Mouse (Mus musculus) right cerebral cortex, adult 2 months (tissue): ENCODE measurements around the gene Npb.
"Not testable (repeated sequence)": the region's sequence is repeated elsewhere in the genome, so short reads cannot be mapped to it uniquely, and the experiment has no call there.

ENCODE experiments used
- DNase-seq, 2 experiments: peaks; one replicate each; pipeline ENCODE4 v3.0.0; 2021 to 2022; ENCODE audit warnings: low spot score in 2 of 2

Npb gene

DNA sequence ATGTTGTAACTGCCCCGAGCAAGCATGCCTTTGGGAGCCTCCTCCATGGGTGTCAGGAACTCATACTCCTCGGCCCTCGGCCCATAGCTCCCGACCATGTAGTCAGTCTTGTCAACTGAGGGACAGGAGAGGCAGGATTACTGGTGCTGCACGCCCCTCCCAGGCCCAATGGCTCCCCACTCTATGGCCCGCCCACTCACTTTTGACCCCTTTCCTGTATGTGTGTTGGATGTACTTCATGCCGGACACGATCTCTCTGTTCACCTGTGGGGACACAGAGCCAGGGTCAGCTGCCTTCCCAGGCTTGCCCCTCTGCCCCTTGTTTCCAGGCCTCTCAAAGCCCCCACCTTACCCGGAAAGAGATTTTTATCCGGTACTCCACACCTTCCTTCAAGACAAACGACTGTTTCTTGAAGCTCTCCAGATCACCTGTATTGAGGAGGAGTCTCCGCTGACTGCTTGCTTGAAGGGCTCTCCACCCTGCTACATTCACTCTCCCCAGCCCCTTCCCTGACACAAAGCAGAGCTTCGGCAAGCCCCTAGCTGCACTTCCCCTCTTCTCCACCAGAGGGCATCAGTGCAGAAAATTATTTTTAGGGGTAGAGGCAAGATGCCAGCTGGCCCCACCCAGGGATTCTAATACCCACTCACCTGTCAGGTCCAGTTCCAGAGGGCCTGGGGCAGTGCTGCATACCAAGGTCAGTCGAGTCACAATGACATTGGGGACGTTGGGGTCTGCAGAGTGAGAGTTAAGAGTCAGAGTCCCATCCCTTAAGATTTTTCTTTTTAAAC lies 28.8 kb upstream of the Npb start:
- peak; percentile 70 to 82 for DNase-seq

DNA sequence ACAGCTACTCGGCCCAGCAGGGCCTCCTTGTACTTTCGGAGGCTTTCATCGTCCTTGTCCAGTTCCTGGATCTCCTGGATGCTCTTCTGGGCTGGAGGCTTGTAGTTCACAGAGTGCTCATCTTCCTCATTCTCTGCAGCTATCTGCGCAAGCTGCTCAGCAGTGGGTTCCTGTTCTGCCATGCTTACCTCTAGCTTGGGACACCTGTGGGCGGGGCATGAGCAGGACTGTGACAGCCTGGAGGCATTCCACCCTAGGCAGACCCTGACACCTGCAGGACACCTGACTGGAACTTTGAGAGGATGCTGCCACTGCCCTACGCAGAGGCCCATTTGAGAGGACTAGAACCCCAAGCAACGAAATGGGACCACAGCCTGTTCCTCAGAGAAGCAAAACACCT lies 28.1 kb upstream of the Npb start:
- DNase-seq: no peak

DNA sequence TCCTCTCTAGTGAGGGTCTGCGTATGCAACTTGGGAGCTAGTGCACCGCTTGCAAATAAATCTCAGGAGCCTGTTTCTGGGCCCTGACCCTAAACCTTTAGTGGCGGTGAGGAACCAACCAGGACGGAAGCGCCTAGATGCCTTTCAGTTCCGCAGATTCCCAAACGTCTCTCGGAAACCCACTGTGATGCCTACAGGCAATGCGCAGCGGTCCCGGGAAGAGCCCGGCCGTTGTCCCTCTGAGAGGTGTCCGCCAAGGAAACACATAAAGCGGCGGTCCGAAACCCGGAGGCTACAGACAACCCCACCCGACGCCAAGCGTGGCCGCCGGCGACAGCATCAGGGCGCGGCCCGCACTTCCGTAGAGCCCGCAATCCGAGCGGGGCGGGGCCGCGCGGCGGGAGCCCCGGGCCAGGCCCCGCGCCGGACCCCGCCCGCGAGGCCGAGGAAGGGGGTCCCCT lies 27.4 kb upstream of the Npb start:
- peak; percentile 29 to 46 for DNase-seq

DNA sequence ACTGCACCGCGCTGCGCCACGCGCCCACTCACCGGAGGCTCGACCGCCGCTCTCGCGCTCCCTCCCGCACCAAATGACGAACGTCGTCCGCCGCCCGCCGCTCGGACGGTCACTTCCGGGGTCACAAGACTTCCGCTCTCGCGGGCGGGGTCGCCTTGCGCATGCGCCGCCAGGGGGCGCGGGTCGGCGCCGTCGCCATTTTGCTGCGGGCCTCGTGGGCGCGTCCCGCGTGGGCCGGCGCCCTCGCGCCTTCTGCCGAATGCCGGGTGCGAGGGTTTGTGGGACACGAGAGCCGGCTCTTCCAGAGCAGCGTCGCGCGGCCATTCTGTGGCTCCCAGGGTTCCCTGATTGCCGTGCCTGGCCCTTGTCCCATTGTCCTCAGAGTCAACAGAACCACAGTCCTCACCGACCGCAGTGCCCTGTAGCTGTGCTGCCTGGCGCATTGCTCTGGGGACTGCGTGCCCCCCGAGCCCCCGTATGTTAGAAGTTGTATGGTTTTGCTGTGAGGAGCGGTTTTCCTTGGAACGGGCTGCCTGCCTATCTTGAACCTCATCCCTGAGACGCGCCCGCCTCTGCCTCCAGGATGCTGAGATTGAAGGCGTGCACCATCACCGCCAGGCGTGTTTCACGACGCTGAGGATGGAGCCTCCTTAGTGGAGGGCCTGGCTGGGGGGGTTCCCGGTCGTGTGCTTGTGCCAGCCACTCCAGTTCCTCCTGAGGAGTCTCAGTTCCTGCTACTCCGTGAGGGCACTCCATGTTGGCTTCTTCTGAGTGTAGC lies 26.6 kb upstream of the Npb start, which contains the start of gene Arhgdia:
Gene Arhgdia (minus strand): TSS at position 135 of the 778 bp plus-strand sequence.
- peak; percentile 89 for DNase-seq

DNA sequence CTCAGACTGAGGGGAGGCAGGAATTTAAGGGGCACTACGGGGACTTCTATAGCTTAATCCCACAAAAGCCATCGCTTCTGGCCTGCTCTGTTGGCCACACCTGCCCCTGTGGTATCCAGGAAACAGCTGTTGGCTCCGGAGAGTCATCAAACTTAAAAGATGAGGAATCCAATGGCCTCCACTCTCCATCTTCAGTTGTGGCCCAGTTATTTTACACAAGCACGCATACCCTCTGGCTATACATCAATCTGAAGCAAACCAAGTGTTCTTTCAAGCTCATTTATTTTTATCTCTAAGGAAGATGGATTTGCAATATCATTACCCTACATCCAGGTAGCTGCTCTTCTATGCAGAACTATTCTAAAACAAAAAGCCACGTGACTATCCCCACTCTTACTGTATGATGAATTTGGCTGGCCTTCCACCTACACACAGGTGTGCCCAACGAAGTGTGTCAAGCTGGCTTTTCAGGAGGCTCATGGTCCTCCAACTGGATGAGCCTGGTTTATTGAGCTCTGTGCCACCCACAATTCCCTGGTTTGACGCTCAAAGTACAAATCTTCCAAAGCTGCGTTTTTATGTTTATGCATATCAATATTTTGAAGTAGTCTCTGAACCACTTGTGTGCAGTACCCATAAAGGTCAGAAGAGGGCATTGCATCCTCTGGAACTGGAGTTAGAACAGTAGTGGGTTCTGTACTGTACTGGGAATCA lies 25.9 kb upstream of the Npb start:
- peak in 1 of 2 experiments; percentile 18 for DNase-seq

DNA sequence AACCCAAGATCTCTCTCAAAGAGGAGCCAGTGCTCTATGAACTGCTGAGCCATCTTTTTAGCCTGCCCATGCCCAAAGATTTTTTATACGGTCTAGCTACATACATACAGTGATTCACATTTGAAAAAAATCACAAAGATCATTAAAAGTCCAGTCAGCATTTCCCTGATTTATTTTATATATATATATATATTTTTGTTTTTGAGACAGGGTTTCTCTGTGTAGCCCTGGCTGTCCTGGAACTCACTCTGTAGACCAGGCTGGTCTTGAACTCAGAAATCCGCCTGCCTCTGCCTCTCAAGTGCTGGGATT lies 25.3 kb upstream of the Npb start:
- not testable (repeated sequence) for DNase-seq

DNA sequence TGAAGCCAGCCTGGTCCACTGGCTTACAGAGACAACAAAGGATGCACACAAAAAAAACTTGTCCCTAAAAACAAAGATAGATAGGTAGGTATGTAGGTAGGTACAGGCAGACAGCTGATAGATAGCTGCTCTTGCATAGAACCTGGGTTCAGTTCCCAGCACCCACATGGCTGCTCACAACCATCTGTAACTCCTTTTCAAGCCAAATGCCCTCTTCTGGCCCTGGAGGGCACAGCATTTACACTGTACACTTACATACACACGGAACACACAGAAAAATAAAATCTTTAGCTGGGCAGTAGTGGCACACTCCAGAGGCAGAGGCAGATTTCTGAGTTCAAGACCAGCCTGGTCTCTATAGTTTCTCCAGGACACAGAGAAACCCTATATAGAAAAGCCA lies 24.3 kb upstream of the Npb start:
- DNase-seq: no peak

DNA sequence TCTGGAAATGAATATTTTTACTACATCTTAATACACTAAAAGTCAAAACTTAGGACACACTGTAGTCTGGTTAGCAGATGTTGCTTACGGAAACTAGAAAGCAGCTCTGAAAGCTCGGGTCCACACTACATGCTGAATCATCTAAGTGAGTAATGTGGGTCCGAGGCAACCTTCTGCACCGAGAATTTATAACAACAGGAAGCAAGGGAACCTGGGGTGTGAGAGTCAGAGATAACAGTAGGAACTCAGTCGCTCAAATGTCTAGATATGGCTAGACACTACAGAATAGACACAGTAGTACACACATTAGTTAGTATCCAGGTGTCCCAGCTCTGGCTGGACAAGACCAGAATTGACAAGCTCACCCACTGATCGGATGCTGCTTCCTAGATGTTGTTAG lies 19.7 kb upstream of the Npb start:
- DNase-seq: no peak

DNA sequence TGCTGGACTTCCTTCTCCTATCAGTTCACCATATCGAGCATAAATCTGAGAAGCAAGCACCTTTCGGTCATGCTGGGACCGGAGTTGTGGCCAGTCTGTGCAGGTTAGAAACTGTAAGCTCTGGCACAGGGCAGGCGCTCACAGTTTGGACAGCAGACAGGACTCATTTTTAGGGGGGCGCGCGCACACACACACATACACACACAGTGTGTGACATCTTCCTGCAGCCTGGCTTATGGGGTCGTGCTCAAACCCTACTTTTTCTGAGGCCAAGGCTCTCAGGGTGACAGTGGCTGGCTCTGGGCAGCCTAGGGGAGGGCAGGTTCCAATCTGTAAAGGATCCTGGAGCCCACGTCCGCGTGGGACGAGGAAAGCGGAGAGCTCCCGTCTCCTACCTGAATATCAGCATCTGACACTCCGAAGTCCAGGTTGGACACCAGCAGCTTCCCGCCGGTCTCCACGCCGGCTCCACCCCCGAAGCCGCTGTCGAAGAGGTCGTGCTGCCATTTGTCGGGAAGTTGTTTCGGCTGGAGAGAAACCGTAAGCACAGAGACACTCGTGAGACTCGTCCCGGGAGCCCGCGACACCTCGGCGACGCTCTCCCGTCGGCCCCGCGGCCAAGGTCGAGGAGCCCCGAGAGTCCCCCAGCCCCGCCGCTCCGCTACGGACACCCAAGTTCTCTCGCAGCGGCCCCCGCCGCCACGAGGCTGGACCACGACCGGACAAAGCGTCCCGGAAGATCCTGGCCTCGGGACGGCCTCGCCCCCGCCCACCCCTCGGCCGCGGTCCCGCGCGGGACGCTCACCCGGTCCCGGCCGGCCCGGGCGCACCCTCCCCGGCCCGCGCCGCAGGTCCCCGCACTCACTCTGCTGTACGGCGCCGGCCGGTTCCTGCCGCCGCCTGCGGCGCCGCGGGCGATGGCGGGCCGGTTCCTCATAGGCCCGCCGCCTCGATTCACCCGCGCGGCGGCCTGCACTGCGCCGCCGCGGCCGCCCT lies 10.7 kb upstream of the Npb start:
- no peak for DNase-seq

DNA sequence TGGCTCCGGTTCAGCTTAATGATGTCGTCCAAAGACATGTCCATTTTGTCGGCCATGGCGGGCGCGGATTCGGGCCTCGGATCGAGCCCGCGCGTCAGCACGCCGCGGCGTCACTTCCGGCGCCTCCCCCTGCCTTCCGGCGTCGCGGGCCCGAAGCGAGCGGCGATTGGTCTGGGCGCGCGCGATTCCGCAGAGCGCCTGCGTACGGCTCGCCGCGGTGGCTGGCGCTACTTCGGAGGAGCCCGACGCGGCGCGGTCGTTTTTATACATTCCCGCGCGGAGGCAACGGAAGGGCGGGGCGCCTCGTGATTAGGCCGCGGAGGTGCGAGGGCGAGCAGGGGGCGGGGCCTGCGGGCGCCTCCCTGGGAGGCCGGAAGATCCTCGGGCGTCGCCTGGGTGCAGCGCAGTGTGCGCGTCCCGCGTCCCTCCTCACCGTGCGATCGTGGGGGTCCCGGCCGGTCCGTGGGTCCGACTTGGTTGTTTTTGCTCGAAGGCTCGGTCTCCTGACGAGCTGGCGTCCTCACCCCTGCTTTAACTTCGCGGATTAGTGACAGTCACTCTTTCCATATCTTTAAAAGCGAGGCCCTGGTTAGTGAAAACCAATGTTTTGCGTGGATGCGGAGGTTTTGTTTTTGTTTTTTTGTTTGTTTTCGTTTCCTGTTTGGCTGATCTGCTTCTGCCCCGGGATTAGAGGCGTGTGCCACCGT lies 9.8 kb upstream of the Npb start, which contains the start of the genes Alyref and Anapc11:
Gene Alyref (minus strand): TSS at position 83 of the 707 bp plus-strand sequence.
Gene Anapc11 (plus strand): TSS at position 139 of the 707 bp plus-strand sequence.
- DNase-seq: peak; percentile 88 to 94

DNA sequence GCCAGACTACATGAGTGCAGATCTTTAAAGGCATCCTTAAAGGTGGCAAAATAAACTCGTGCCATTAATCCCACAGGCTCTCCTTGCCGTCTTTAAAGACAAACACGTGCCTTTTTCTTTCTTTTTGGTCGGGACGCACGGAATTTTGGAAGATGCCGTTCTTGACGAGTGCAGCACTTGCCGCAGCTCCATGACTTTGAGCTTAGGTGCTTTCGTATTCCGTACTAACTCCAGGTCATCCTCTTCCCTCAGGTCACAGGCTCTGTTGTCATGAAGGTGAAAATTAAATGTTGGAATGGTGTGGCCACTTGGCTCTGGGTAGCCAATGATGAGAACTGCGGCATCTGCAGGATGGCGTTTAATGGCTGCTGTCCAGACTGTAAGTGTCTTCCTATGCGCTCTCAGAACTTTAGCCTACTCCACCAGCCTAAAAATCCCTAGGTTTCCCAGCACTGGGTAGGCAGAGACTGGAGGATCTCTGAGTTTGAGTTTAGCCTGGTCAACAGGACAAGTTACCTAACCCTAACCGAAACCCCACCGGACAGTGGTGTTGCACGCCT lies 9.2 kb upstream of the Npb start:
- DNase-seq: no peak

DNA sequence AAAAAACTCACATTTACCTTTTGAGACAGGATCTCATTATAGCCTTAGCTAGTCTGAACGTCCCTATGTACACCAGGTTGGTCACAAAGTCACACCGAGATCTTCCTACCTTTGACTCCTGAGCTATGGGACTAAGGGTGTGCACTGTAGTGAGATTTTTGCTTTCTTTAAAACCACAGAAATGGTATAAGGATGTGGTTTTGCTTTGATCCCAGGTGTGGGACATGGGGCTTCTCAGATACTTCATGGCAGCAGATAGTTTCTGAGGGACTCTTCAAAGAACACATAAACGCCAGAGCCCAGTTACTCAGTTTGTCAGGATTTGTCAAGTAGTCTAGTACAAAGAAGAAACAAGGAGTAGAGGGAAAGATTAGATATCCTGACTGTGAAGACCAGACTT lies 7.6 kb upstream of the Npb start:
- no peak for DNase-seq

DNA sequence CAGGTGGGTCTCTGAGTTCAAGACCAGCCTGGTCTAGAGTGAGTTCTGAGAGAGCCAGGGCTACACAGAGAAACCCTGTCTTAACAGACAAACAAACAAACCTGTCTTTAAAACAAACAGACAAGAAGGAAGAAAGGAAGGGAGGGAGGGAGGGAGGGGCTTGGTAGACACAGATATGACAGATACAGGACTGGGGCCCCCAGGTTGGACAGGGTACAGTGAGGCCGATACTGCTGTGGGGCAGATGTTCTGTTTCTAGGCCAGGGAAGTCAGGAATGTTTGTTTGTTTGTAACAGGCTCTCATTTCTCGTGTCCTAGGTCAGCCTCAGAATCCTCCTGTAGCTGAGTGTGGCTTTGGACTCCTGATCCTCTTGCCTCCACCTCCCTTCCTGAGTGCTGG lies 4.7 kb upstream of the Npb start:
- no peak for DNase-seq

DNA sequence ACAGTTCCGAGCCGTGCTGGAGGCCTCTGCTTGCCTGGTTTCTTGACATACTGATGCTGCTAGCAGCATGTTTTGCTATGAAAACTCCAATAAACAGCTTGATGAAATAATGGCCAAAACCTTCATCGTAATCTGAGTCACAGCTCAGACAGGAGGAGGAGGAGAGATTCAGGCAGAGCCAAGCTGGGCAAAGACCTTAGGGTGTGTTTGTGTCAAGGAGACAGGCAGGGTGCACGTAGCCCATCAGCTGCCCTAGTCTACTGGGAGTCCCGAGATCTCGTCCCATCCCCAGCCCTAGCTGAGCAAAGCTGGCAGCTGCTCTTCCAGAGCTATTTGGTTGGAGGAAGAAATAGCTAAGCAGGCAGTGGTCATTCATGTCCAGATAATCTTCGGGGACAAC lies 2.6 kb upstream of the Npb start:
- no peak for DNase-seq

DNA sequence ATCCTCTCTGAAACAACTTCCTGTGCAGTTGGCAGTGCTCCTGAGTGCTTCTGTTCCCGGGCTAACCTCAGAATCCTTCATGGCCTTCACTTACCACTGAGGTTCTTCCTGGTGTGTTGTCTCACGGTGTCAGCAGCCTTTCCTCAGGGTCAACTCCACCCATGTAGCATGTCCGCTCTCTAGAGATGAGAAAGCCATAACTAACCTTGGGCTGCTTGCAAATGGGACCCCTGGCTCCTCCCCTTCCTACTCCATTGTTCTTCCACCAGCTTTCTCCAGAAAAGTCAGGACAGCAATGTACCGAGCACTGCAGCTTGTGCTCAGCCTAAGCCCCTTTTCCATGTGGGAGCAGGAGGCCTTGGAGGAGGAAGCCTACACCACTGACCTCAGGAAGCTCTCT lies 1.5 kb upstream of the Npb start:
- DNase-seq: no peak

DNA sequence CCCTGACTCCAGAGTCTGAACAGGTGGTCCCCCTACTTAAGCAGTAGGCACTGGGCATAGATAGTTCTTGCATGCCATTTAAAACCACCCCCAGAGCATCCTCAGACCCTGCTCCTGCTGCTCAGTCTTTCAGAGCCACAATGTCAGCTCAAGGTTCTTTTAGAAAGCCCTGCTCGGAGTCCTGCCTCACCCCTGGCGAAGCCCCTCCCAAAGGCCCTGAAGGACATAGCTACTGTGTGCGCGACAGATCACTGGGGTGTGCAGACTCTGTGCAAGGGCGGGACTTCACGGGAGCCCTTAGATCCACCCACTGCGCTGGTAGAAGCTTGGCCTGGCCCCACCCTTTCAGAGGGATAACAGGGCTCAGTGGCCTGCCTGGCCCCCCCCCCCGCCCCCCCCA lies 973 bp downstream of the Npb start:
- DNase-seq: no peak

DNA sequence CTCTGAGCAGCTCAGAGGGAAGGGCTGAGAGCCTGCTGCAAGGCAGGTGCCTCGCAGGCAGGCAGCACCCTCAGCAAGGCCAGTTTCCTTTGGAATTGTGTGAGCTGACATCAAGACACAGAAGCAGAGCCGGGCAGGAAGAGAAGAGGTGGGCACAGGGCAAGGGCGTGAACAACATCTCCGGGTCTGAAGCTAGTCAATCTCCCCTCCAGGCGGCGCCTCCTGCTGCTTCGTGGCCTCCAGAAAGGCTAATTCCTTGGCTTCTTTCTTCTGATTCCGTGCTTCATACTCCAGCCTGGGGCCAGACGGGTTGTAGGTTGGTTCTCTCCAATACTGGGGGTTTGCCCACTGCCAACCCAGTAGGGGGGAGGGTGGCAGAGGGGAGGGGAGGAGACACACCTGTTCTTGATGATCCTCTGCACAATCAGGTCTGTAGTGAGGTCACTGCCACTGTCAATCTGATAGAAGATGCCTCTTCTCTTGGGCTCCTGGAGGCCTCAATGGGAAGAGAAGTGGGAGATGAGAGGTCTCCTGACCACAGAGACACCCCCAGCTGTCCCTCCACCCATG lies 2.3 kb downstream of the Npb start:
- no peak for DNase-seq

DNA sequence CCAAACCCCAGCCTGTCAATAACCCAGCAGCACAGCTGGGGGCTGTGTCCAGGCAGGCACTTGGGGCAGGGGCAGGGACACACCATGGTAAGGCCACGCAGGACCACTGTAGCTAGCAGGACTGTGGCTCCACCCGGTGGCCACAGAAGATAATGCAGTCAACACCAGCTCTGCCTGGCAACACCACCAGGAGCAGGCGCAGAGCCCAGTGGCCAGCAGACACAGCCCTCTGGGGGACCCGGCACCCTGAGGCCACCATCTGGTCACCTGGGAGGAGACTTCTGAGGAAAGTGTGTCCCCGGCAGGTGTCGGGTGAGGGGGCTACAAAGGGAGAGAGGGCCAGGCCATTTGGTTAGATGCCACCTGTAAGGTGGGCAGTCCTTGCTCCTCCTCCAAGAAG lies 4.5 kb downstream of the Npb start:
- peak; percentile 55 to 61 for DNase-seq

DNA sequence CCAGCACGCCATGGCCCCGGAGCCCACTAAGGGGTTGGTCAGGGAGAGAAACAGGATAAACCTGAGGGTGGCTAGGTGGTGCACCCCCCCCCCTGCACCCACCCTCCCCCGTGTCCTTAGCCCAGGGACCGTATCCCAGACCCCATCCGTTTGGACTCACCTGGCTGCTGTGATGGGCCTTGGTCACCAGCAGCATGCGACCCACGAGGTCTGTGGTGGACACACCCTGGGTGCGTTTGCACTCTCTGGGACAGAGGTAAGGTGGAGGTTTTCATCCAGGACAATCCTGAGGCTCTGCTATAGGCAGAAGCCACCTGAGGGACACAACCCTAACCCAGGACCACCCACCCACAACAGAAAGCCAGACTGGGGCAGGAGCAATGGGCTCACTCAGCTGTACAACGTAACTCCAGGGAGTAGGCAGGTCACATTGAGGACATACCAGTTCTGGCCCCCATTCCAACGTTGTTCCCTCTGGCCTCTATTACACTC lies 5.2 kb downstream of the Npb start:
- no peak for DNase-seq

DNA sequence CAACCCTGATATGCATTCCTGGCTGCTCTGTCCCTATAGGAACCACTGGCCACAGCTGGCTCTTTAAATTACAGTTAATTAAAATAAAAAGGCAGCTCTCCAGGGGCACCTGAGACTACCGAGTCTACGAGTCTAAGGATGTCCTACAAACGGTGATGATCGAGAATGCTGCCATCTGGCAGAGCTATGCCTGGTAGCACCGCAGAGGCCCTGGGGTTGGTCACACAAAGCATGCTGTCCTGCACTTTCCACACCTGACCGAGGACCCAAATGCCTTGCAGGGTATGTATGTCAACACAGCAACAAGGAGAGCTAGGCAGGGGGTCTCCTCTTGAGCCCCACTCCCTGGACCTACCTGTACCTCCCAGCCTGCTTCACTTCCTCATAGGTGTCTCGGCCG lies 5.7 kb downstream of the Npb start:
- no peak for DNase-seq
